Mouse (Mus musculus) limb, embryonic 14.5 days (tissue): ENCODE measurements around the gene Zfp652. TPM values are rescaled to one million over a fixed set of nuclear protein-coding genes. Genes with fewer than 3 reads are reported as not detected.

ENCODE experiments used
- ATAC-seq: fragments of 200-750 bp; cut with Nextera tagmentation; 2 replicates; pipeline ENCODE4 v1.8.0; 2017; ENCODE audit warnings: low read depth, moderate number of reproducible peaks, moderate TSS enrichment; ENCODE audit not compliant: low FRiP score
- DNase-seq: peaks from one replicate; pipeline ENCODE4 v3.0.0-alpha.2; 2015; ENCODE audit warnings: low spot score
- H3K27ac ChIP-seq: fragments of 300-500 bp; sonication (generic); replicated peaks from 2 replicates; pipeline ENCODE4 v1.5.1; 2014; ENCODE audit warnings: low read depth, mild to moderate bottlenecking, low read length, moderate library complexity, mixed read lengths
- H3K27me3 ChIP-seq: fragments of 300-500 bp; sonication (generic); 2 replicates; pipeline ENCODE4 v1.6.1; 2014; ENCODE audit warnings: low read length, mixed read lengths; ENCODE audit not compliant: control insufficient read depth, insufficient read depth
- H3K36me3 ChIP-seq: fragments of 300-500 bp; sonication (generic); 2 replicates; pipeline ENCODE4 v1.6.1; 2014; ENCODE audit warnings: mild to moderate bottlenecking, low read length, moderate library complexity, mixed read lengths; ENCODE audit not compliant: control insufficient read depth, insufficient read depth
- H3K4me1 ChIP-seq: fragments of 300-500 bp; sonication (generic); 2 replicates; pipeline ENCODE4 v1.6.1; 2014; ENCODE audit warnings: antibody characterized with exemption, low read length, mixed read lengths; ENCODE audit not compliant: control insufficient read depth, insufficient read depth
- H3K4me2 ChIP-seq: fragments of 300-500 bp; sonication (generic); replicated peaks from 2 replicates; pipeline ENCODE4 v1.6.1; 2014; ENCODE audit warnings: low read depth, mild to moderate bottlenecking, low read length, moderate library complexity; ENCODE audit not compliant: severe bottlenecking
- H3K4me3 ChIP-seq: fragments of 300-500 bp; sonication (generic); replicated peaks from 2 replicates; pipeline ENCODE4 v1.5.1; 2014; ENCODE audit warnings: low read length
- H3K9ac ChIP-seq: fragments of 300-500 bp; sonication (generic); 2 replicates; pipeline ENCODE4 v1.6.1; 2014; ENCODE audit warnings: mild to moderate bottlenecking, low read depth, low read length, moderate library complexity; ENCODE audit not compliant: severe bottlenecking
- H3K9me3 ChIP-seq: fragments of 300-500 bp; sonication (generic); 2 replicates; pipeline ENCODE4 v1.6.1; 2016; ENCODE audit warnings: low read length; ENCODE audit not compliant: control insufficient read depth
- POLR2A ChIP-seq: fragments of 200-500 bp; IDR thresholded peaks from 2 replicates; pipeline ENCODE4 v1.8.0; 2012; ENCODE audit warnings: inconsistent platforms, mild to moderate bottlenecking, moderate library complexity, borderline replicate concordance; ENCODE audit not compliant: insufficient read depth, insufficient read length; ENCODE audit errors: extremely low read depth
- WGBS: fragments of 180-500 bp; shearing (Covaris S2); extraction: QIAGEN DNeasy Blood & Tissue Kit; methylation state at CpG from one replicate; pipeline ENCODE4 v1.1.7; 2014; 5-methylcytosine and 5-hydroxymethylcytosine counted together
- polyA plus RNA-seq, 2 experiments: library from polyadenylated mRNA; depleted of rRNA in 1 of 2; stranded (reverse) in 1 of 2; unstranded in 1 of 2; fragments of >200 nt; fragmentation: Nextera tagmentation in 1 of 2; extraction: Ambion mirVana in 1 of 2; gene quantifications; 2 replicates each; pipeline versions ENCODE4 v1.2.1 to v1.2.3; 2012 to 2014

The Zfp652 gene
- polyA plus RNA-seq, 2 experiments, result 13.8 to 25.3 TPM

DNA sequence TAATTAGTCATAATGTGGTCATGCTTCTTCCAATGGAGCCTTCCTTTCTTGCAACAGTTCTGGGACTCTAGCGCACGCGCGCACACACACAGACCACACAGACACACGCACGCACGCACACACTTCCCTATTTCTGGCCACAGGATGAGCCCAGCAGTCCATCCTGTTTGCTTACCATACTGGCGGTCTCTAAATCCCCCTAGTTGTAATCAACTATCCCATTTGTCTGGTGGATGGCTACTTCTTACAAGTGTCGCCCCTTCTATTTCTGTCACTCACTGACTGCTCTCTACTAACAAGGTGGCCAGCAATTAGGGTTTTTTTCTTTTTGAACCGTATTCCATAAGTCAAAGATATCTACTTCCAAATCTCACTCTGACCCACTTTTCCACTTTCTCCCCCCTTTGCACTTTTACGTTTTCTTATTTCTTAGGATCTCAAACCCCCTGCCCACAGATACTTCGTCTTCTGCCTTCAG lies 349 bp upstream of the Zfp652 start:
- no peaks in the 10 kb centered on the region for H3K9me3 ChIP-seq
- H3K36me3 ChIP-seq, result no peaks in the 10 kb centered on the region
- H3K4me3 ChIP-seq, result peak overlapping the region; percentile 90
- TF ChIP-seq POLR2A, result no peak
- peak overlapping the region; percentile 99 for H3K9ac ChIP-seq
- WGBS, result 31% methylated on average over 12 of the region's 12 CpGs
- DNase-seq (no peak), ATAC-seq (peak; percentile 10; the same call in 1 of the 2 replicates)
- no peaks in the 10 kb centered on the region for H3K27me3 ChIP-seq
- H3K27ac ChIP-seq, result peak overlapping the region; percentile 97
- H3K4me2 ChIP-seq, result peak overlapping the region; percentile 90
- peaks cover 23% of the 10 kb centered on the region for H3K4me1 ChIP-seq

GRCm38 (mm10) chr11:95713225-95713810 lies 845 bp downstream of the Zfp652 start:
- Histone ChIP-seq H3K4me2 (peak overlapping the region; percentile 90), H3K27me3 (no peaks in the 10 kb centered on the region), H3K4me1 (peaks cover 23% of the 10 kb centered on the region), H3K27ac (peak overlapping the region; percentile 97), H3K36me3 (no peaks in the 10 kb centered on the region), H3K9me3 (no peaks in the 10 kb centered on the region), H3K4me3 (peak overlapping the region; percentile 90), H3K9ac (peak overlapping the region; percentile 99)
- ATAC-seq (peak; percentile 60), DNase-seq (no peak)
- TF ChIP-seq POLR2A, result no peak
- 1% methylated on average over 25 of the region's 49 CpGs for WGBS

DNA sequence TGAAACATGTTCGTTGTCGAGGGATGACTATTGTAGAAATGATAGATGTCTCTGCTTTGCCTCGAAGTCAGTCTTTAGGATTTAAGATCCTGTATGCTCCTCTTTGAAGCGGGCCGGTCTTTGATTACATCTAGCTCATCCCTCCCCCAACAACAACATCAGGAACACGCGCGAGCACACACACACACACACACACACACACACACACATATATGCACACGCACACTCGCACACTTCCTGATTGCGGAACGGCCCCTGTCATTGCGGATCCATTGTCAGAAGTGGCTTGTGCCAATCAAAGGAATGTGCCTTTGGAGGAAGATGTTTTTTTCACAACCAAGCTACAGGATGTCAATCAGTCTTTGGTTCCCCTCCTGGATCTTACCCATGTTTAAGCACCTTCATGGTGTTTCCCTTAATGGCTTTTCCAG lies 1.4 kb downstream of the Zfp652 start:
- no peaks in the 10 kb centered on the region for H3K36me3 ChIP-seq
- H3K4me1 ChIP-seq, result peaks cover 23% of the 10 kb centered on the region
- DNase-seq, result no peak
- WGBS, result 2% methylated on average over 13 of the region's 13 CpGs
- TF ChIP-seq POLR2A, result no peak
- H3K27me3 ChIP-seq, result no peaks in the 10 kb centered on the region
- peak overlapping the region; percentile 97 for H3K27ac ChIP-seq
- no peaks in the 10 kb centered on the region for H3K9me3 ChIP-seq
- peak overlapping the region; percentile 90 for H3K4me2 ChIP-seq
- peak overlapping the region; percentile 99 for H3K9ac ChIP-seq
- no peak for ATAC-seq
- peak overlapping the region; percentile 90 for H3K4me3 ChIP-seq

- peak overlapping the region; percentile 90 for H3K4me2 ChIP-seq
- DNase-seq (no peak), ATAC-seq (no peak)
- peak overlapping the region; percentile 90 for H3K4me3 ChIP-seq
- no peak for TF ChIP-seq POLR2A
- H3K27ac ChIP-seq, result no peak overlapping the region
- WGBS, result 42% methylated on average over 7 of the region's 7 CpGs
- H3K27me3 ChIP-seq, result no peaks in the 10 kb centered on the region
- H3K4me1 ChIP-seq, result peaks cover 23% of the 10 kb centered on the region
- no peaks in the 10 kb centered on the region for H3K36me3 ChIP-seq
- H3K9ac ChIP-seq, result peak overlapping the region; percentile 99; the same call in 1 of the 2 replicates
- no peaks in the 10 kb centered on the region for H3K9me3 ChIP-seq
Measured at GRCm38 (mm10) chr11:95714411-95714810, 1.9 kb downstream of the Zfp652 start.

- WGBS, result 55% methylated on average over 8 of the region's 8 CpGs
- H3K9me3 ChIP-seq, result no peaks in the 10 kb centered on the region
- DNase-seq (no peak), ATAC-seq (no peak)
- no peak overlapping the region for H3K9ac ChIP-seq
- H3K4me2 ChIP-seq, result no peak overlapping the region
- H3K27ac ChIP-seq, result no peak overlapping the region
- H3K4me1 ChIP-seq, result peaks cover 23% of the 10 kb centered on the region
- H3K4me3 ChIP-seq, result no peak overlapping the region
- H3K36me3 ChIP-seq, result no peaks in the 10 kb centered on the region
- TF ChIP-seq POLR2A, result no peak
- H3K27me3 ChIP-seq, result no peaks in the 10 kb centered on the region
Measured at GRCm38 (mm10) chr11:95716136-95716535, 3.7 kb downstream of the Zfp652 start.

DNA sequence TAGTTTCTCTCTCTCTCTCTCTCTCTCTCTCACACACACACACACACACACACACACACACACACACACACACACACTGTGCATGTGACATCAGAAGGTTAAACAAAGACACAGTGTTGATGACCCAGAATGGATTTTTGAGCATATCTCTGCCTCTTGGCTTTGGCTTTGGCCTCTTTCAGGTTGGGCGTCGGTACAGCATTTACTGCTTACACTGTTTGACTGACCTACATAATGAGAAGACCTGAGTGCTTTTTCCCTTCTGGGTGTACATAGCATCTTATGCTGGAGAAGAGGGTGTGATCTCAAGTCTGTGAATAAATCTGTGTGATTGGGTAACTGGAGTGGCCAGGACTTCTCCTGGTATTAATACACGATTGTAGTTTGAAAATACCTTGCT lies 6.9 kb downstream of the Zfp652 start:
- Histone ChIP-seq H3K27ac (no peak overlapping the region), H3K4me1 (peaks cover 19% of the 10 kb centered on the region), H3K27me3 (no peaks in the 10 kb centered on the region), H3K4me3 (no peak overlapping the region), H3K36me3 (no peaks in the 10 kb centered on the region), H3K4me2 (no peak overlapping the region), H3K9ac (no peak overlapping the region), H3K9me3 (no peaks in the 10 kb centered on the region)
- no peak for ATAC-seq
- WGBS, result 92% methylated on average over 3 of the region's 3 CpGs
- TF ChIP-seq POLR2A, result no peak
- DNase-seq, result no peak
